Mouse (Mus musculus) CH12.LX (cell line): ENCODE measurements around the gene Espn.

Experiments
- CTCF ChIP-seq, 2 experiments: IDR thresholded peaks in 1 of 2; conservative IDR thresholded peaks in 1 of 2; 2 replicates each; pipeline ENCODE4 v1.5.1; 2011 to 2012; ENCODE audit warnings: low read depth in 2 of 2, low read length in 2 of 2, improper control_type of control experiment in 1 of 2, inconsistent platforms in 1 of 2, mild to moderate bottlenecking in 1 of 2, moderate library complexity in 1 of 2
- E2F4 ChIP-seq: IDR thresholded peaks from 2 replicates; pipeline ENCODE4 v1.6.1; 2011; ENCODE audit warnings: low read depth, low read length, improper control_type of control experiment; ENCODE audit not compliant: insufficient replicate concordance
- EP300 ChIP-seq: IDR thresholded peaks from 2 replicates; pipeline ENCODE4 v1.6.1; 2011; ENCODE audit warnings: low read length, improper control_type of control experiment
- ETS1 ChIP-seq: conservative IDR thresholded peaks from 2 replicates; pipeline ENCODE4 v1.6.1; 2012; ENCODE audit warnings: low read depth, mild to moderate bottlenecking, inconsistent platforms, low read length, improper control_type of control experiment, moderate library complexity
- HCFC1 ChIP-seq: IDR thresholded peaks from 2 replicates; pipeline ENCODE4 v1.6.1; 2012; ENCODE audit warnings: low read depth, mild to moderate bottlenecking, inconsistent platforms, low read length, improper control_type of control experiment
- MAFK ChIP-seq: IDR thresholded peaks from 2 replicates; pipeline ENCODE4 v1.6.1; 2011; ENCODE audit warnings: low read length, improper control_type of control experiment; ENCODE audit not compliant: insufficient replicate concordance
- MAZ ChIP-seq: IDR thresholded peaks from 2 replicates; pipeline ENCODE4 v1.6.1; 2012; ENCODE audit warnings: low read depth, mild to moderate bottlenecking, inconsistent platforms, low read length, improper control_type of control experiment, moderate library complexity
- MEF2A ChIP-seq: IDR thresholded peaks from 2 replicates; pipeline ENCODE4 v1.6.1; 2014; ENCODE audit warnings: low read depth, mild to moderate bottlenecking, inconsistent platforms, low read length, improper control_type of control experiment, borderline replicate concordance
- POLR2A ChIP-seq: IDR thresholded peaks from 2 replicates; pipeline ENCODE4 v1.6.1; 2011; ENCODE audit warnings: low read depth, mild to moderate bottlenecking, improper control_type of control experiment, low read length

DNA sequence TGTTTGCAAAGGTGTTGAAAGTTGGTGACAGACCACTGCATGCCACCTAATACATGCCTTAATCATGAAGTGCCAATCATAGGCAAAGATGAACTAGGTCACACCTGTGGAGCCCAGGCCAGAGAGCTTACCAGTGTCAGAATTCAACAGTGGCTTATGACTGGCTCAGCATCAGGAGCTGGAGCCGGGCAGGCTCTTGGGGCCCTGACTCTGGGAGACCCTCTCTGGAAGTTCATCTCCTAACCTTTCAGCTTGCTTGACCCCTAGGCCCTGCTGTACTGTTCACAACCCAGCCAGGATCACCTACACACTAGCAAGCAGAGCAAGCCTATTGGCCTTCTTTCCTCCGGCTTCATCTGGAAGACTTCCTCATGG lies 15.3 kb downstream of the Espn start:
- TF ChIP-seq MEF2A (no peak), POLR2A (no peak), MAFK (no peak), CTCF (conservative IDR thresholded peaks at IDR 0.05 in 1 of 2, IDR thresholded peaks at IDR 0.05 in 1 of 2; ENCODE audit: low read depth in 2 of 2, low read length in 2 of 2) (peak in 1 of 2 experiments; percentile 9; a peak in 1 of 4 replicates), HCFC1 (no peak), MAZ (no peak), E2F4 (no peak), EP300 (no peak), ETS1 (no peak)
